Mouse (Mus musculus) stomach, postnatal 0 days (tissue): ENCODE measurements around the gene Plcz1.

Experiments used
- CTCF ChIP-seq: IDR thresholded peaks from 2 replicates; pipeline ENCODE4 v1.5.1; 2016; ENCODE audit warnings: antibody characterized with exemption, low read depth, mild to moderate bottlenecking, moderate library complexity
- EP300 ChIP-seq: optimal IDR thresholded peaks from 2 replicates; pipeline ENCODE3; 2016; ENCODE audit warnings: antibody characterized with exemption

- no peak; the same call in 1 of the 2 replicates for TF ChIP-seq CTCF
- no peak for TF ChIP-seq EP300
Measured at GRCm38 (mm10) chr6:139984069-139984468, 57.2 kb downstream of the Plcz1 start.
